Mouse (Mus musculus) brain, embryonic 14.5 days (tissue): ENCODE measurements at regions not wholly inside any gene's neighbourhood (a gene's known extent, or its start where the extent isn't known, plus 50 kb on each side); places are given as distances from the start of the nearest gene placed in this dataset.

Source experiments
- DNase-seq: peaks from one replicate; pipeline ENCODE4 v3.0.0-alpha.2; 2011; ENCODE audit warnings: low read depth
- CTCF ChIP-seq: fragments of 200-500 bp; IDR thresholded peaks from 2 replicates; pipeline ENCODE4 v1.5.1; 2012; ENCODE audit warnings: inconsistent platforms, mild to moderate bottlenecking, moderate library complexity, borderline replicate concordance; ENCODE audit not compliant: insufficient read depth, insufficient read length; ENCODE audit errors: extremely low read depth
- POLR2A ChIP-seq: fragments of 200-500 bp; IDR thresholded peaks from 2 replicates; pipeline ENCODE4 v1.6.1; 2012; ENCODE audit warnings: mild to moderate bottlenecking, inconsistent platforms, borderline replicate concordance; ENCODE audit not compliant: poor library complexity, insufficient read depth, insufficient read length, severe bottlenecking; ENCODE audit errors: extremely low read depth

DNA sequence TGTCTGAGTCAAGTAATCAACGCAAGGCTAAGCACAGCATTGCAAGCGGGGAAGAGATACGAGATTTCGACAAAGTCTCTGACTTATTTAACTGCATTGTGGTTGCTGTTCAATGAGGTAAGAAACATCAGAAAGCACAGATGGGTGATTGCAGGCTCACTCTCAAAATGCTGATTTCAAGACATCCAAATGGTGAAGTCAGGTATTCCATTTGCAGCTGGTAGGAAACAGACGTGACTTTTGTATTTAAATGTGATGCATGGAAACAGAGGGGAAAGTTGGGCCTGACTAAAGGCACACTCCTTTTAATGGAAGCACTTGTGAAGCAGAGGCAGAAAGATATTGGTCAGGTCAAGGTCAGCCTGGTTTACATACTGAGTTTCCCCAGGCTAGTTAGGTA lies 82.5 kb downstream of the Pttg1 start:
- TF ChIP-seq POLR2A, result no peak
- no peak for TF ChIP-seq CTCF
- DNase-seq, result no peak

DNA sequence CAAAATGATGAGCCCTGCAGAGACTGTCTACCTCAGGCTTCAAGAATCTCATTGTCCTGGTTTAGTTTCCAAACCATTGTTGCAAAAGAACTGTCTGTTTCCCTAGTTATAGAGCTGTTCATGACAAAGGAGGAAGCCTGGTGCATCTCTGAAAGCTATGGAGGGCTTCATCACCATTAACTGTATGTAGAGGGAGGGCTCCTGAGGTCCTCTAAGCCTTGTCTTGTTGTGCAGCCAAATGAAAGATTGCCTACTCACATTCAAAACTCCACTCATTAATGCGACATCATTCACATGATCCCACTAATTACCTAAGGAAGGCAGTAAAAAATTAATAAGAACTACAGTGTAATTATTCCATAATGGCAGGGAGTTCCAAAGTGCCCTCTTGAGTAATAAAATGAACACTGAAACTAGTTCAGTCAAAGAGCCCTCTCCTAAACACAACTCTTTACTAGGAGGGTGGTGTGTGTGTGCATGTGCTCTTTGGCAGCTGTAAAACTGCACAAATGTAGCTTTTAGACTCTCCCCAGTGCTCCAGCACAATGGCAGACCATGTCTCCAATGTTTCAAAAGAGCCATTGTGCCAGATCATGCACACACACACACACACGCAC lies 87.6 kb downstream of the Pttg1 start:
- TF ChIP-seq CTCF (no peak), POLR2A (no peak)

GRCm38 (mm10) chr11:43335668-43336265 lies 90.3 kb downstream of the Pttg1 start:
- DNase-seq, result peak; percentile 70
- TF ChIP-seq CTCF (no peak), POLR2A (no peak)

More for the DNA sequence above, 87.6 kb downstream of the Pttg1 start:
- DNase-seq, result no peak

DNA sequence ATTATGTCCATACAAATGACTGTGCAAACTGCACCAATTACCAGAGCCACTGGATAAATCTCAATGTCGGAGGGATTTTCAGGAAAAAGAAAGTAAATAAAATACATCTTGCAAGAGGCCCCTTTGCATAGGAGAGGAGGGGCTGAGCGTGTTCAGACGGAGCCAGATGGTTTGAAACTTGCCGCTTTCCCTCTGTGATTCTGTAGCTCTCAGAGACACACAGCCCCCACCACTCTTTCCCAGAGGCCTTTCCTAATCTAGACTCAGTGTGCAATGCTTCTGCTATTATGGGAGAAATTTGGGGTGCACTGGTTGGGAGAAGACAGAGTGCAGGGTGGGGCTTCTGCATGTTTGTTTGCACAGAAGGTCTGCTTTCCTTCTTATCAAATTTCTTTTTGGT lies 92.5 kb downstream of the Pttg1 start:
- no peak for DNase-seq
- TF ChIP-seq CTCF (no peak), POLR2A (no peak)

DNA sequence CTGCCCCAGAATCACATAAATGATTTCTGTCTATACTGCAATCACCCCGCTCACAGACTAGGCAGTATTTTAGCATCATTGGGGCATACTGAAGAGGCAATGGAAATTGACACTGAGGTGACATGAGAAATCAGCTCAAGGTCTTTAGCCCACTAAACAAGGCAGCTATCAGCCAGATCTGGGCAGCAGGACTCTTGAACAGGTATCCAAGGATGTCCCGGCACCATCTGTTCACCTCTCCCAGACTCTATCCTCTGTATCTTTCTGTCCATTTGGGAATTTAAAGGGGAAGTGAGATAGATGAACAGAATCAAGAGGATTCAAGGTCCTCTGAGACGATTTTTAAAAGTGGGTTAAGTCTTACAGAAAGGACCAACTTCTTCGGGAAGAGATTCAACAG lies 112.1 kb downstream of the Pttg1 start:
- no peak for DNase-seq

More for the DNA sequence above, 112.1 kb downstream of the Pttg1 start:
- no peak for TF ChIP-seq CTCF
- no peak for TF ChIP-seq POLR2A
